Mouse (Mus musculus) CD4-positive, CD25-positive, alpha-beta regulatory T cell, adult 9 weeks (primary cell): Measurements from ENCODE around the gene Rpl3l. TPM values are rescaled to one million over a fixed set of nuclear protein-coding genes. Genes with fewer than 3 reads are reported as not detected.

Experiments
- polyA plus RNA-seq: library from polyadenylated mRNA; unstranded; fragments of 100-300 nt; shearing (Covaris generic); gene quantifications from one replicate; pipeline ENCODE4 v1.2.1, GENCODE M21; 2017

The Rpl3l gene
- not detected for polyA plus RNA-seq

GRCm38 (mm10) chr17:24727618-24728017 is at the start of gene Rpl3l:
Rpl3l (plus strand) TSS chr17:24727820.

GRCm38 (mm10) chr17:24689251-24690081 is 38.2 kb upstream of the Rpl3l start, which contains the start of gene Syngr3:
Syngr3 (minus strand) TSS chr17:24689955.

GRCm38 (mm10) chr17:24696011-24696697 is 31.5 kb upstream of the Rpl3l start, which contains the start of the genes Gfer and Noxo1:
Gfer (minus strand) TSS chr17:24696156.
Noxo1 (plus strand) TSS chr17:24696234.

GRCm38 (mm10) chr17:24706982-24707800 is 20.4 kb upstream of the Rpl3l start, which contains the start of gene Tbl3:
Tbl3 (minus strand) TSS chr17:24707660.

GRCm38 (mm10) chr17:24717943-24718342 is 9.7 kb upstream of the Rpl3l start, which contains the start of the genes Rnf151 and Rps2:
Rnf151 (minus strand) TSS chr17:24718063.
Rps2 (plus strand) TSS chr17:24718116.

GRCm38 (mm10) chr17:24724184-24724583 is 3.4 kb upstream of the Rpl3l start, which contains the start of gene Ndufb10:
Ndufb10 (minus strand) TSS chr17:24724478.

GRCm38 (mm10) chr17:24736330-24737051 is 8.9 kb downstream of the Rpl3l start, which contains the start of gene Msrb1:
Msrb1 (plus strand) TSS chr17:24736642.

GRCm38 (mm10) chr17:24752415-24753394 is 25.1 kb downstream of the Rpl3l start, which contains the start of gene Hs3st6:
Hs3st6 (plus strand) TSS chr17:24752988.

Other genes with a start within 250 kb of the Rpl3l start
- 30.8 TPM for gene Mlst8, start 248.7 kb upstream of the Rpl3l start, polyA plus RNA-seq
- 0.15 TPM for gene Caskin1, start 239.2 kb upstream of the Rpl3l start, polyA plus RNA-seq
- 110 TPM for gene Traf7, start 199.9 kb upstream of the Rpl3l start, polyA plus RNA-seq
- gene Rab26, start 193.6 kb upstream of the Rpl3l start, polyA plus RNA-seq = 5.0 TPM
- 18.9 TPM for gene Pkd1, start 178.0 kb upstream of the Rpl3l start, polyA plus RNA-seq
- gene Tsc2, start 95.2 kb upstream of the Rpl3l start, polyA plus RNA-seq = 52.7 TPM
- 6.2 TPM for gene Nthl1, start 95.1 kb upstream of the Rpl3l start, polyA plus RNA-seq
- gene Slc9a3r2, start 77.5 kb upstream of the Rpl3l start, polyA plus RNA-seq = not detected
- not detected for gene Npw, start 69.4 kb upstream of the Rpl3l start, polyA plus RNA-seq
- 2.3 TPM for gene Zfp598, start 58.1 kb upstream of the Rpl3l start, polyA plus RNA-seq
- gene Syngr3, start 37.9 kb upstream of the Rpl3l start, polyA plus RNA-seq = 0.40 TPM
- 7.7 TPM for gene Gfer, start 31.7 kb upstream of the Rpl3l start, polyA plus RNA-seq
- gene Noxo1, start 31.6 kb upstream of the Rpl3l start, polyA plus RNA-seq = 1.7 TPM
- 71.9 TPM for gene Tbl3, start 20.2 kb upstream of the Rpl3l start, polyA plus RNA-seq
- not detected for gene Rnf151, start 9.8 kb upstream of the Rpl3l start, polyA plus RNA-seq
- gene Rps2, start 9.7 kb upstream of the Rpl3l start, polyA plus RNA-seq = 660 TPM
- gene Ndufb10, start 3.3 kb upstream of the Rpl3l start, polyA plus RNA-seq = 257 TPM
- gene Msrb1, start 8.8 kb downstream of the Rpl3l start, polyA plus RNA-seq = 20.9 TPM
- gene Hs3st6, start 25.2 kb downstream of the Rpl3l start, polyA plus RNA-seq = not detected
- gene Meiob, start 76.5 kb downstream of the Rpl3l start, polyA plus RNA-seq = not detected
- gene Hagh, start 112.3 kb downstream of the Rpl3l start, polyA plus RNA-seq = 49.6 TPM
- gene Fahd1, start 122.5 kb downstream of the Rpl3l start, polyA plus RNA-seq = 2.7 TPM
- not detected for gene Igfals, start 138.2 kb downstream of the Rpl3l start, polyA plus RNA-seq
- gene Nubp2, start 158.5 kb downstream of the Rpl3l start, polyA plus RNA-seq = 113 TPM
- 58.4 TPM for gene Spsb3, start 158.8 kb downstream of the Rpl3l start, polyA plus RNA-seq
- 64.8 TPM for gene Eme2, start 167.3 kb downstream of the Rpl3l start, polyA plus RNA-seq
- gene Mrps34, start 167.3 kb downstream of the Rpl3l start, polyA plus RNA-seq = 40.9 TPM
- gene Nme3, start 168.7 kb downstream of the Rpl3l start, polyA plus RNA-seq = 69.5 TPM
- gene Mapk8ip3, start 209.2 kb downstream of the Rpl3l start, polyA plus RNA-seq = 46.1 TPM
- gene Jpt2, start 232.9 kb downstream of the Rpl3l start, polyA plus RNA-seq = 33.0 TPM